Comparison of ENCODE assay signal across 11 mouse cellular contexts in the genomic region with DNA sequence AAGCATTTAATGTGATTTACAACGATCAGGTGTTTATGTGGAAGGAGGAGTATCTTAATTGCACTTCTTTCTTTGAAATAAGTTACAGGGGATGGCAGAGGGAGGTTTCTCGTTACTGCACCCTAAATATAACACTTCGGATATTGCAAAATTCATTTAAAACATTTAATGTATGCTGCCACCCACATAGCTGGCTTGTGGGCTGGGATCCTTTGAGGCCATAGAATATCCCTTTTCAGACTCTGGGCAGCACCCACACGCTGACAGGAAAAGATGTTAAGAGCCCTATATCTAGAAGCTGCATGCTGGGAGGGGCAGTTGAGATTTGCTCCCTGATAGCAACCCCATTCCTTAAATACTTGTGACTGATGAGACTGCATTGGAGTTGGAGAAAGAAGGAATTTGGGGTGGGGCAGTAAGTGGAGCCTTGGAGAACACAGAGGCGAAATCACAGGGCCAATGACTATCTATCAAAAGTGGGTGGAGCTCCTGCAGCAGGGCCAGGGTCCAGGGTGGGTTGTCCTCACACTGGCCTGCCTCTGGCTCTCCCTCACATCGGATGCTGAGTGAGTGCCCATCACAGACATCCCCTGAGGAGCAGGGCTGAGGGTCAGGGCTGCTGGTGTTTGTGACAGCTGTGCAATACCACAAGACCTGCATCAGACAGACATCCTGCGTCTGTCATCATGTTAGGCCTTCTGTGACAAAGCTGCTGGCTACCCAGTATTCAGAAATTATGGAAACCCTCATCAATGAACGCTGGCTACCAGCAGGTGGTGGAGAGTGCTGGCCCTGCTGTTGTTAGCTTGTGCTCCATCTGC.
DNase-seq lines count a peak whose midpoint lies in the region; ATAC-seq lines count a peak whose summit lies in the region.
"Had no signal": no experiment of that assay in that cellular context is flagged by ENCODE, and none has a peak within 500 bp of the region (broad histone marks: within the 10 kb centered on the region; RNA-seq: fewer than 3 reads in every experiment).

No protein-coding gene starts in this region.

- DNase-seq in frontal cortex, postnatal 25 days (ENCODE audit: low spot score in 2 of 2) = no peak
- DNase-seq in midbrain, embryonic 11.5 days (ENCODE audit: low spot score, missing footprints) = peak; percentile 74
- no peak for DNase-seq in spleen, postnatal 14 days (ENCODE audit: low spot score in 2 of 2)
- DNase-seq in spleen, postnatal 4 days (ENCODE audit: low spot score in 2 of 2) = no peak
- DNase-seq: heart, postnatal 10 days; thymus, adult 18-20 months had no signal

- H3K9ac ChIP-seq in midbrain, embryonic 11.5 days (ENCODE audit: low read length) = no peak overlapping the region
- no peak overlapping the region for H3K9ac ChIP-seq in midbrain, embryonic 15.5 days
- H3K9ac ChIP-seq in forebrain, embryonic 15.5 days (replicated peaks) = no peak overlapping the region
- H3K9ac ChIP-seq in neural tube, embryonic 15.5 days (replicated peaks) = no peak overlapping the region
- H3K9ac ChIP-seq: limb, embryonic 15.5 days had no signal

- no peaks in the 10 kb centered on the region for H3K27me3 ChIP-seq in midbrain, embryonic 11.5 days (ENCODE audit: control insufficient read depth, insufficient read depth, low read length)
- H3K27me3 ChIP-seq in midbrain, embryonic 15.5 days (replicated peaks) = no peaks in the 10 kb centered on the region
- H3K27me3 ChIP-seq in forebrain, embryonic 15.5 days = no peaks in the 10 kb centered on the region
- H3K27me3 ChIP-seq in neural tube, embryonic 15.5 days (replicated peaks) = no peaks in the 10 kb centered on the region
- H3K27me3 ChIP-seq: limb, embryonic 15.5 days had no signal

- H3K27ac ChIP-seq in midbrain, embryonic 11.5 days (ENCODE audit: low read depth, low read length) = no peak overlapping the region
- no peak overlapping the region for H3K27ac ChIP-seq in midbrain, embryonic 15.5 days
- H3K27ac ChIP-seq in forebrain, embryonic 15.5 days (replicated peaks) = peak overlapping the region; percentile 70
- H3K27ac ChIP-seq in neural tube, embryonic 15.5 days (replicated peaks) = no peak overlapping the region
- H3K27ac ChIP-seq: limb, embryonic 15.5 days had no signal

- H3K36me3 ChIP-seq in midbrain, embryonic 11.5 days (ENCODE audit: control insufficient read depth, insufficient read depth, low read length) = no peaks in the 10 kb centered on the region
- no peaks in the 10 kb centered on the region for H3K36me3 ChIP-seq in midbrain, embryonic 15.5 days (replicated peaks)
- no peaks in the 10 kb centered on the region for H3K36me3 ChIP-seq in forebrain, embryonic 15.5 days
- H3K36me3 ChIP-seq in neural tube, embryonic 15.5 days = no peaks in the 10 kb centered on the region
- H3K36me3 ChIP-seq: limb, embryonic 15.5 days had no signal

- peaks cover 4% of the 10 kb centered on the region for H3K4me1 ChIP-seq in midbrain, embryonic 11.5 days (ENCODE audit: control insufficient read depth, insufficient read depth, low read length)
- peaks cover 7% of the 10 kb centered on the region; the same call in 1 of the 2 replicates for H3K4me1 ChIP-seq in midbrain, embryonic 15.5 days
- H3K4me1 ChIP-seq in forebrain, embryonic 15.5 days = peaks cover 10% of the 10 kb centered on the region
- peaks cover 10% of the 10 kb centered on the region for H3K4me1 ChIP-seq in neural tube, embryonic 15.5 days

- peak; percentile 74 for ATAC-seq in frontal cortex, adult (ENCODE audit: low TSS enrichment)
- ATAC-seq in midbrain, embryonic 11.5 days (ENCODE audit: low FRiP score) = 0 out of 2 replicates have a peak, but pooled peaks have one; percentile 40
- no peak; the same call in 1 of the 2 replicates for ATAC-seq in midbrain, embryonic 15.5 days (replicated peaks)
- peak; percentile 69 for ATAC-seq in forebrain, embryonic 15.5 days (replicated peaks)
- 0 out of 2 replicates have a peak, but pooled peaks have one; percentile 18 for ATAC-seq in neural tube, embryonic 15.5 days (ENCODE audit: low FRiP score)

- H3K9me3 ChIP-seq in midbrain, embryonic 11.5 days (ENCODE audit: control insufficient read depth, low read length) = no peaks in the 10 kb centered on the region
- H3K9me3 ChIP-seq in midbrain, embryonic 15.5 days = no peaks in the 10 kb centered on the region
- H3K9me3 ChIP-seq in forebrain, embryonic 15.5 days = no peaks in the 10 kb centered on the region
- no peaks in the 10 kb centered on the region for H3K9me3 ChIP-seq in neural tube, embryonic 15.5 days (replicated peaks)
- H3K9me3 ChIP-seq: limb, embryonic 15.5 days had no signal

- no peak overlapping the region for H3K4me3 ChIP-seq in midbrain, embryonic 11.5 days (ENCODE audit: low read depth, low read length)
- H3K4me3 ChIP-seq in midbrain, embryonic 15.5 days = no peak overlapping the region
- H3K4me3 ChIP-seq in forebrain, embryonic 15.5 days = no peak overlapping the region
- H3K4me3 ChIP-seq in neural tube, embryonic 15.5 days (replicated peaks) = no peak overlapping the region
- H3K4me3 ChIP-seq: limb, embryonic 15.5 days had no signal

- H3K4me2 ChIP-seq in midbrain, embryonic 11.5 days = no peak overlapping the region
- no peak overlapping the region for H3K4me2 ChIP-seq in midbrain, embryonic 15.5 days
- H3K4me2 ChIP-seq in forebrain, embryonic 15.5 days (replicated peaks) = no peak overlapping the region
- H3K4me2 ChIP-seq in neural tube, embryonic 15.5 days = no peak overlapping the region
- H3K4me2 ChIP-seq: limb, embryonic 15.5 days had no signal

- 68% methylated on average over 8 of the region's 8 CpGs for WGBS in midbrain, embryonic 11.5 days
- WGBS in midbrain, embryonic 15.5 days = 51% methylated on average over 8 of the region's 8 CpGs
- WGBS in forebrain, embryonic 15.5 days = 39% methylated on average over 8 of the region's 8 CpGs
- WGBS in neural tube, embryonic 15.5 days = 42% methylated on average over 8 of the region's 8 CpGs
